Mouse (Mus musculus): ENCODE measurements around the gene Prdm13.

Gene Prdm13

GRCm38 (mm10) chr4:21685595-21686091 lies at the start of gene Prdm13:
TSS of gene Prdm13 (minus strand) at chr4:21685963.
- no peak for DNase-seq (ENCODE audit: inconsistent ontology term)

- DNase-seq (ENCODE audit: inconsistent ontology term), result peak; percentile 94
Observed at GRCm38 (mm10) chr4:21727615-21728165, 41.9 kb upstream of the Prdm13 start, which contains the start of gene Ccnc. TSS of gene Ccnc (plus strand) at chr4:21727701.

GRCm38 (mm10) chr4:21726912-21727614 lies 41.3 kb upstream of the Prdm13 start:
- no peak for DNase-seq (ENCODE audit: inconsistent ontology term)

GRCm38 (mm10) chr4:21722752-21723334 lies 37.1 kb upstream of the Prdm13 start:
- DNase-seq (ENCODE audit: inconsistent ontology term), result no peak

- peak; percentile 94 for DNase-seq (ENCODE audit: inconsistent ontology term)
Observed at GRCm38 (mm10) chr4:21712147-21712546, 26.4 kb upstream of the Prdm13 start.

GRCm38 (mm10) chr4:21705046-21705445 lies 19.3 kb upstream of the Prdm13 start:
- no peak for DNase-seq (ENCODE audit: inconsistent ontology term)

GRCm38 (mm10) chr4:21695638-21696254 lies 10.0 kb upstream of the Prdm13 start:
- no peak for DNase-seq (ENCODE audit: inconsistent ontology term)

GRCm38 (mm10) chr4:21690221-21690620 lies 4.5 kb upstream of the Prdm13 start:
- no peak for DNase-seq (ENCODE audit: inconsistent ontology term)

- DNase-seq (ENCODE audit: inconsistent ontology term), result no peak
Observed at GRCm38 (mm10) chr4:21689492-21689941, 3.8 kb upstream of the Prdm13 start.

- peak; percentile 46 for DNase-seq (ENCODE audit: inconsistent ontology term)
Observed at GRCm38 (mm10) chr4:21688703-21689200, 3.0 kb upstream of the Prdm13 start.

GRCm38 (mm10) chr4:21687783-21688702 lies 2.3 kb upstream of the Prdm13 start:
- no peak for DNase-seq (ENCODE audit: inconsistent ontology term)

GRCm38 (mm10) chr4:21686934-21687333 lies 1.2 kb upstream of the Prdm13 start:
- no peak for DNase-seq (ENCODE audit: inconsistent ontology term)

GRCm38 (mm10) chr4:21686416-21686815 lies 653 bp upstream of the Prdm13 start:
- no peak for DNase-seq (ENCODE audit: inconsistent ontology term)

GRCm38 (mm10) chr4:21684341-21684970 lies 1.3 kb downstream of the Prdm13 start:
- DNase-seq (ENCODE audit: inconsistent ontology term), result no peak

GRCm38 (mm10) chr4:21682421-21683150 lies 3.2 kb downstream of the Prdm13 start:
- no peak for DNase-seq (ENCODE audit: inconsistent ontology term)

- no peak for DNase-seq (ENCODE audit: inconsistent ontology term)
Observed at GRCm38 (mm10) chr4:21680971-21681370, 4.8 kb downstream of the Prdm13 start.

GRCm38 (mm10) chr4:21679624-21680480 lies 5.9 kb downstream of the Prdm13 start:
- no peak for DNase-seq (ENCODE audit: inconsistent ontology term)

GRCm38 (mm10) chr4:21678975-21679623 lies 6.7 kb downstream of the Prdm13 start:
- no peak for DNase-seq (ENCODE audit: inconsistent ontology term)

All from Muller cell, postnatal 12 days (primary cell).